Mouse (Mus musculus): ENCODE data around the gene Klhl34. TPM values are rescaled to one million over a fixed set of nuclear protein-coding genes. Genes with fewer than 3 reads are reported as not detected.

The Klhl34 gene
- not detected for polyA plus RNA-seq (2017; shearing (Covaris generic))

DNA sequence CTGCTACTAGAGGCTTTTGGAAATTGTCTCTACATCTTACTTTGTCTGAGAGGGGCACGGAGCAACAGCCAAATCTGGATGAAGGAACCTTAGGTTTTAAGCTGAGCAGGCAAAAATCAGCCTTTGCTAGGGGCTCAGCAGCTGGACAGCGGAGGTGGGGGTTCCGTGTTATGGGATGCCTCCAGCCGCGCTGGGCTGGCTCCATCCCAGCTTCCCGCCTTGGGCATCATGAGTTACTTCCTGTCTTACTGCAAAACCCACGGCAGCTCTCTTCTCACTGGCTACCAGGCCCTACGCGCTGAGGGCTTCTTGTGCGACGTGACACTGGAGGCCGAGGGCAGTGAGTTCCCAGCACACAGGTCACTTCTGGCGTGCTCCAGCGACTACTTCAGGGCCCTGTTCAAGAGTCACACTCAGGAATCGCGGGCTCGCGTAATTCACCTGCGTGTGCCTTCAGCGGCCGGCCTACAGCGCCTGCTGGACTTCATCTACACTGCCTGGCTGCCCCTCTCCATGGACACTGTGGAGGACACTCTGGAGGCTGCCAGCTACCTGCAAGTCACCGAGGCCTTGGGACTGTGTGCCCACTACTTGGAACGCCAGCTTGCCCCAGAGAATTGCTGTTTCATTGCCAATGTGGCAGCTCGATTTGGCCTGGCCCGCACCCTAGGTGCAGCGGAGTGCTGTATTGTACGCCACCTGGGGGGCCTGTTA is at the start of gene Klhl34:
Gene Klhl34, plus strand, starts transcription at position 229 of the 714 bp plus-strand sequence.

Other genes starting within 250 kb of the Klhl34 start
- 2.7 TPM for gene Yy2, start 249.4 kb upstream of the Klhl34 start, polyA plus RNA-seq (2017; shearing (Covaris generic))
- 14.1 TPM for gene Mbtps2, start 219.7 kb upstream of the Klhl34 start, polyA plus RNA-seq (2017; shearing (Covaris generic))
- gene Smpx, start 119.5 kb upstream of the Klhl34 start, polyA plus RNA-seq (2017; shearing (Covaris generic)) = not detected
- not detected for gene Cnksr2, start 224.9 kb downstream of the Klhl34 start, polyA plus RNA-seq (2017; shearing (Covaris generic))